Mouse (Mus musculus) hematopoietic stem cell, adult 5-6 weeks (primary cell): ENCODE results near the gene Lrrc37a. TPM values are rescaled to one million over a fixed set of nuclear protein-coding genes. Genes with fewer than 3 reads are reported as not detected.
"Not testable (repeated sequence)": the region's sequence is repeated elsewhere in the genome, so short reads cannot be mapped to it uniquely, and the experiment has no call there.

Experiments
- ATAC-seq, 2 experiments: fragments of 125-278 bp in 1 of 2; replicated peaks in 1 of 2; 2 replicates each; pipeline ENCODE4 v1.8.0; 2016 to 2017; ENCODE audit warnings: inconsistent platforms in 2 of 2, mild to moderate bottlenecking in 2 of 2, moderate number of reproducible peaks in 2 of 2, low read depth in 1 of 2, moderate TSS enrichment in 1 of 2; ENCODE audit not compliant: low FRiP score in 2 of 2, poor library complexity in 2 of 2, severe bottlenecking in 2 of 2, insufficient read depth in 1 of 2, low TSS enrichment in 1 of 2
- total RNA-seq: library from RNA; stranded (forward); fragments of 172-1452, 232-1000 nt; gene quantifications from 2 replicates; pipeline ENCODE4 v1.2.3, GENCODE M21; 2017

The Lrrc37a gene
- not detected in 2 replicates for total RNA-seq

DNA sequence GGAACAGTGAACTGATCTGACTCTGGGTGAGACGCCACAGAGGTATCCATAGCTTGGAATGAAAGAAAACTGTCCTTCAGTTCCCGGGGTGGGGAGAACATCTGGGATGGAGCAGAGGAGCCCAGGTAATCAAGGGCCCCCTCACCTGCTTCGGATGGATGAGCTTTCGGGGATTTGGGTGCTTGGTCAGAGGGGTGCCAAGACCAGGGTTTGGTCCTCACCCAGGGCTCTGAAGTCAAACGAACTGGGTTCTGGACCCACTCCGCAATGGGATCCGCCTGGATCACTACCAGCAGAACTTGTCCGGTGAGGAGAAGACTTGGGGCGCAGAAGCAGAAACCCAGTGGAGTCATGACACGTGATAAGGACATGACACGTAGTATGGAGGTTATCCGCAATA is at the start of gene Lrrc37a:
TSS of gene Lrrc37a (minus strand) at position 101 of the 400 bp plus-strand sequence.
- no peak for ATAC-seq

DNA sequence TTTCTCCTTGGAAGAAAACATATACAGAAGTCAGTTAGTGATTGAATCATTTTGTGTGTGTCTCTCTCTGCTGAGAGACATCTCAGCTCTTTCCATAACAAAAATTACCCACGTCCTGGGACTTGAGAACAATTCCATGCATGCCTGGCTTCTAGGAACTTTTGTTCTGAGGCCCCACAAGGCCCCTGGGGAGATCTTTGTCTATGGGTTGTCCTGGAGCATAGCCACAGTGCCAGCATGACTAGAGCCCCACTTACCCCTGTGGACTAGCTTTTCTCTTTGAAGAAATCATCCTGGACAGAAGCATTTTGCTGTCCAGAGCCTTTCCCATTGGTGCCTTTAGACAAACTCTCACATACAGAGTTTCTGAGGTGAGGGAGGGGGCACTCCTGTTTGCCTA is 30.6 kb upstream of the Lrrc37a start:
- ATAC-seq: not testable (repeated sequence)

- ATAC-seq: no peak
Observed at GRCm38 (mm10) chr11:103512111-103512510, 7.7 kb upstream of the Lrrc37a start.

GRCm38 (mm10) chr11:103464443-103464842 is 40.0 kb downstream of the Lrrc37a start:
- peak in 1 of 2 experiments; percentile 59; a peak in 3 of 4 replicates for ATAC-seq

- not testable (repeated sequence) for ATAC-seq
Observed at GRCm38 (mm10) chr11:103451105-103451504, 53.3 kb downstream of the Lrrc37a start.

DNA sequence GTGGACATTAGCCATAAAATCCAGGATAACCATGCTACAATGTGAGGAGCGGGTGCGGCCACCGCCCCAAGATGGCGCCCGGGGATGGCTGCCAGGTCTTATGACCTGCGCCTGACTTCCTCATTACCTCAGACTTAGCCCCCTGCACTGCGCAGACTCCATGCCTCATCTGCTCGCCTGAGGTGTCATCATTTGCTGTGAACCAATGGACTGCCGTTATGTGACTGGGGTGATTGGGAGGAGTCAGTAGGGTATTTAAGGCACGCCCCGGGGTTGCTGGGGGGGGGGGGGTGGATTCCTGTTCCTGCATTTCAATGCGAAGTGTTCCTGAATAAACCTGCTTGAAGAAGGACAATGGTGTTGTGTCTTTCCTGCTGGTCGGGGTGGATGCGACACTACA is 54.7 kb downstream of the Lrrc37a start:
- not testable (repeated sequence) for ATAC-seq

- no peak for ATAC-seq
Observed at GRCm38 (mm10) chr11:103443678-103444077, 60.7 kb downstream of the Lrrc37a start.

- ATAC-seq: peak; percentile 91 to 96
Observed at GRCm38 (mm10) chr11:103436282-103436681, 68.1 kb downstream of the Lrrc37a start.

DNA sequence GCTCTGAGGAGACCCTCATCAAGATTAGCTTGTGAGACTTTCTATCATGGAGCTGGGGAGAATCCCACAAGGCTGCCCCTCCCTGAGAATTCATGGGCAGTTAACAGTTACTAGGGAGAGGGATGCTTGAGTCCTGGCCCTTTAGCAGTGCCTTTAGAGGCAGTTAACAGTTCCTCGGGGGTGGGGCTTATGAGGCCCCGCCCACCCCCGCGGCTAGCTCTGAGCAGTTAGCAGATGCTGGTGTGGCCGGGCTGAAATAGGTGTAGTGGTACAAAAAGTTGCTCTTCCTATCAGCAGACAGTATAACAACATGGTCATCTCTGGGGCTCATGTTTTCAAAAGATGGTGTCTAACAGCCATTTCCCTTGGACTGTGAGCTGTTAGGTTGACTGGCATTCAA is 79.4 kb downstream of the Lrrc37a start:
- no peak for ATAC-seq

- no peak; a peak in 1 of 4 replicates for ATAC-seq
Observed at GRCm38 (mm10) chr11:103419667-103420066, 84.7 kb downstream of the Lrrc37a start.

GRCm38 (mm10) chr11:103419226-103419625 is 85.2 kb downstream of the Lrrc37a start:
- peak; percentile 46 to 49; a peak in 3 of 4 replicates for ATAC-seq

DNA sequence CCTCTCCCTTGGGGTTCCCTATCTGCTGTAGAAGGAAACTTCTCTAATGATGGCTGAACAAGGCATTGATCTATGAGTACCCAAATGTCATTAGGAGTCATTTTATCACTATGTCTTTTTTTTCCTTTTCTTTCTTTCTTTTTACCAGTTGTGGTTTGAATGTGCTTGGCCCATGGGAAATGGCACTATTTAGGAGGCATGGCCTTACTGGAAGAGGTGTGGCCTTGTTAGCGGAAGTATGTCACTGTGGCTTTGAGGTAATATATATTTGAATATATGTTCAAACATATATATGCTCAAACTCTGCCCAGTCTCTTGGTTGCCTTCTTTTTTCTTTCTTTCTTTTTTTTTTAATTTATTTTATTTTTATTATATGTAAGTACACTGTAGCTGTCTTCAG is 90.9 kb downstream of the Lrrc37a start:
- no peak for ATAC-seq

DNA sequence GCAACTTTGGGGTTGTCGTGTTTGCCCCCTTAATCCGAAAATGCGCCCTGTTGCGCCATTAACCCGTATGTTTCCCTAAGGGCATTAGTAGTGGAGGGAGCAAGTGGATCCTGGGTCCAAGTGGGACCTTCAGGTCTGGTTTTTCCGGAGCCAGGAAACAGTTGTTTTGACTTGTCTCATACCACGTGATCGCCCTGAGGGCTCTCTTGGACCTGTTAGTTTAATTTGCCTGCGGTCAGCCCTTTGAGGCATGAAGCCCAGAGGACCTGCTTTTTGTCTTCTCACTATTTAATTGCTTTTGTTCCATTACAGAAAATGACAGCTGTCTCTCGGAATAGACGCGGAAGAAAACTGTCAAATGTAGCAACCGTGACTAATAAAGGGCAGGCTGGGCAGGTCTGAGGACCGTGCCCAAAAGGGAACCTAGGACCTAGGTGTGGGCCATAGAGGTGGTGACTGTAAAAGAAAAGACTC is 91.4 kb downstream of the Lrrc37a start:
- ATAC-seq: peak; percentile 15 to 38; a peak in 3 of 4 replicates

DNA sequence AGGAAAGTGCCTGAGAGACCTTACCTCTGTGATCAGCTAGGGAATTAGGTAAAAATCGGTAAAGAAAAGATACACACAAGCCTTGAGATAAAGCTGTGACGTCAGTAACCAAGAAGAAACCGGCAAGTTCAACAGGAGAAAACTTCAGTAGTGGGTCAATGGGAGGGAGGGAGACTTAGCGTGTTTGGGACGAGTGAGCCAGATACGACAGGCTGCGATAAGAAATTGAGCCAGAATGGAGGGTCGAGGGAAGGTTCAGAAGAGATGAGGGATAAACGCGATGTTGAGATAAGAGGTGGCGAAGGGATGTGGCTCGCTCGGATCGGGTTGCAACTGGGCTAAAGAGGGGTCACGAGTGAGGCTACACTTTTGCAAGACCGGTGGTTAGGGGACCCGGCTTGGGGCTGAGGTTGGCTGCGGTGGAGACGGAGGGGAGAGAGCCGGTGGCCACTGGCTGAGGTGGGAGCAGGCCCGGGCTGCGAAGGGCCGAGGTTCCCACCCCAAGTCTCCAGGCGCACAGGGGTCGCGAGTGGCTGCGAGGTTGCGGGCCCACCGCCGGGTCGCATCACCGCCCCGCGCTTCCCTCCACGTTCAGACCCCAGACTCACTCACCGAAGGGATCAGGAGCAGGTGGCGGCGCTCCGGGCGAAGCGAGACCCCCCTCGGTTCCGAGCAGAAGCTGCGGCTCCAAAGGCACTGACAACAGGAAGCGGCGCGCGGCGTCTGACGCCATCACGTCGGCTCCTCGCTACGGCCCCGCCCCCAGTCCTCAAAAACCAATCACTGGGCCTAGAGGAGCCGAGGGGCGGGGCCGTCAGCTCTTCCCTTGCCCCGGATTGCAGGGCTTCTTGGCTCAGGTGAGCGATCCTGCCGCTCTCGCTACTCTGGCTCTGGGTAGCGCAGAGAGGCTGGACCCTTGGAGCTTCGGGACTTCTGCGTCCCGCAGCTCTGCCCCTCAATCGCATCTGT is 92.1 kb downstream of the Lrrc37a start, which contains the start of gene Plekhm1:
TSS of gene Plekhm1 (minus strand) at position 707 of the 969 bp plus-strand sequence.
- peak; percentile 96 to 98 for ATAC-seq

DNA sequence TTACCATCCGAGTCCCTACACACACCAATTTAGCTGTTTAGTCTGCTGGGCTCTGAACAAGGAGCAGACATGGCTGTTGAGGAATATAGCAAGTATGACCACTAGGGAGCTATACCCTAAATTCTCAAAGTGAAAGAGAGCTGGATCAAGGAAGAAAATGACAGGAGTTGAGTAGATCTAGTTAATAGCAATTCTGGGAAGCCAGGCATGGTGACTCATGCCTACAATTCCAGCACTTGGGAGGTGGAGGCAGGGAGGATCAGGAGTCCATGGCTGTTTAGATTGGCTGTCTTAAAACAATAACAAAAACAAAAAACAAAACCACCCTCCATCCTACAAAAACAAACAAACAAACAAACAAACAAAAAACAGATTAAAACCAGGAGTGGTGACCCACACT is 93.1 kb downstream of the Lrrc37a start:
- no peak for ATAC-seq

DNA sequence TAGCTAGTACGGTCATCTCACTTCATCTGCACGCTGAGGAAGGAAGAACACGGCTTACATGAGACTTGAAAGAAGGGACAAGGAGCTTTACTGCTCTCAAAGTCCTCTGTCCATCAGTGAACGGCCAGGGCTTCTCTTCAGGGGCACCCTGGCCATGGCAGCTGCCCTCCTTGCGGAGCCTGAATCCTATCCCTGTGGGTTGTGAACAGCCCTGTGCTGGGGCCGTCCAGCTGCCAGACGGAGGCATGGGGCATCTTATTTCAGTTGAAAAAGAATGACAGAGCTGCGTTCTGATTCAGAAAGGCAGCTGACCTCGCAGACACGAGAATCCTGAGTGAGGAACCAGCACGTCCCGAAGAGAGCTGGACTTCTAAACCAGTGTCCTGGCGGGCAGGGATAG is 95.5 kb downstream of the Lrrc37a start:
- no peak for ATAC-seq

GRCm38 (mm10) chr11:103407136-103407535 is 97.3 kb downstream of the Lrrc37a start:
- not testable (repeated sequence) for ATAC-seq

DNA sequence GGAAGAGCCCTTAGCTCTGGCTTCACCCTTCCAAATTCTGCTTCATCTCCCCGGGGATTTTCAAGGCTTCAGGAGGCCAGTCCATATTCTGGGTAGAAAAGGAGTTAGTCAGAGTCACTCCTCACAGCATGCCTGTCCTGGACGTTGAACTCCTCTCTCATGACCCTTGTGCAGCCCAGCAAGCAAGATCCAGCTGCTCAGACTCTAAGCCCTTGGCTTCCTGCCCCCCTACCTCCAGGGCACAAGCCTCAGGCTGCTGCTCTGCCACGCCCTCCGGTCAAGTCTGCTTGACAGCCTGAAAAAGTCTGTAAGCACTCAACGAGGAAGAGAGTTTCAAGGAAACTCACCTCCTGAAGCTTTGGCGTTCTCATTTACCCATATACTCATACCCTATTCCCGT is 97.8 kb downstream of the Lrrc37a start:
- ATAC-seq: no peak
